Comparison of ENCODE assay signal across 8 mouse cellular contexts in the genomic region with DNA sequence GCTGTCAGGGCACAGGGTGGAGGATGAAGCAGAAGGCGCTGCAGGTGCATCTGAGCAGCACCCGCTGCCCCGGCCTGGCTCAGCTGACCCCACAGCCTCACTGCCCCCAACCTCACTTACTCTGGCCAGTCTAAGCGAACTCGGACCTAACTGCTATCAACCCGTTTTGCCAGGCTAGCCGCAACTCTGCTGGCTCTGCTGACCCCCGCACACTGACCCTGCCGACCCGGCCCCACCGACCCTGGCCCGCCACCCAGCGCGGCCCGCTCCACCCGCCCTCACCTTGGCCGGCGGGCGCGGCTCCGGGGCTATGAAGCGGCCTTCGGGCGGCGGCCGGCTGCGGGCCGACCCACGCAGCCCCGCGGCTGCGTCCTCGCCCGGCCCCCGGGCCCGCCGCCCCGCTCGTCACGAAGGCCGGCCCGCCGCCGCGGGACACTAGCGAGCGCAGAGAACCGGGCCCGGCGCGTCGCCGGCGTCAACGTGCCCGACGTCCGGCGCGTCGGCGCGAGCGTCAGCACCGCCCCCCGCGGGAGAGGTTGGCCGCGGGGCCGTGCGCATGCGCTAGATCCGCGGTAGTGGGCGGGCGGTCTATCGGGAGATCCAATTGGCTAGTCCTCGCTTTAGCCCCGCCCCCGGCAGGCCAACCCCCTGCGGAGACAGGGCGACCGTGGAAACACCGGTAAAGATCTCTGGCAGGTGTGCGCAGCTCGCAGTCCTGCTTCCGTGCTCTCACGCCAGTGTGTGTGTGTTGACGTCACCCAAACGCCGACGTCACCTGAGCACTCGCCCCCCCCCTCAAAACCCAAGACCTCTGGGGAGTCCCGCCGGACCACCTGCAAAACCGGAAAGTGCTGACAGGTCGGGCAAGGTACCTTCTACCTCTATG. TPM values are rescaled to one million over a fixed set of nuclear protein-coding genes. Genes with fewer than 3 reads are reported as not detected.
DNase-seq lines count a peak whose midpoint lies in the region; ATAC-seq lines count a peak whose summit lies in the region.

A gene (minus strand): TSS at position 493 of the 886 bp plus-strand sequence.

- H3K9me3 ChIP-seq in intestine, embryonic 14.5 days (ENCODE audit: control insufficient read depth, low read length): no peaks in the 10 kb centered on the region

- no peak within 1 kb of the TSS for H3K27ac ChIP-seq in intestine, embryonic 14.5 days (ENCODE audit: low read depth)

- H3K4me3 ChIP-seq in intestine, embryonic 14.5 days (ENCODE audit: low read depth, low read length): peak within 1 kb of the TSS; percentile 93

- intact Hi-C loops in left cerebral cortex, postnatal 14 days (cut with DNase I): no loop called here

- peak; percentile 96 for ATAC-seq in intestine, embryonic 14.5 days (replicated peaks; ENCODE audit: low FRiP score, low TSS enrichment, low read depth)

- H3K27me3 ChIP-seq in intestine, embryonic 14.5 days (replicated peaks; ENCODE audit: control insufficient read depth, insufficient read depth, low read length): 0 out of 2 replicates have a peak, but pooled peaks cover 2% of the 10 kb centered on the region

- peak within 1 kb of the TSS; percentile 69 for H3K4me2 ChIP-seq in intestine, embryonic 14.5 days (ENCODE audit: low read length)

- H3K36me3 ChIP-seq in intestine, embryonic 14.5 days (ENCODE audit: control insufficient read depth, insufficient read depth, low read length): peaks cover 31% of the 10 kb centered on the region

- peak; percentile 98 to 99 for DNase-seq in adrenal gland, adult 18-20 months (ENCODE audit: low spot score in 2 of 2)
- peak; percentile 98 for DNase-seq in embryo, embryonic 11 days
- peak; percentile 97 for DNase-seq in gastrocnemius, postnatal 25 days
- DNase-seq in intestine, embryonic 14.5 days (ENCODE audit: low spot score): peak; percentile 98
- DNase-seq in left cerebral cortex, postnatal 14 days (ENCODE audit: low spot score in 2 of 2): peak; percentile 98
- DNase-seq in mesoderm, embryonic 11.5 days (ENCODE audit: low read depth, low spot score): peak; percentile 97
- DNase-seq in right cerebral cortex, postnatal 36 days (ENCODE audit: low spot score in 2 of 2): peak; percentile 96 to 97
- peak; percentile 95 for DNase-seq in yolk sac, embryonic 10.5 days (ENCODE audit: low spot score)

- H3K4me1 ChIP-seq in intestine, embryonic 14.5 days (replicated peaks; ENCODE audit: control insufficient read depth, insufficient read depth, low read length): peaks cover 12% of the 10 kb centered on the region

- under 1% methylated on average over 90 of the region's 97 CpGs for WGBS in intestine, embryonic 14.5 days

- H3K9ac ChIP-seq in intestine, embryonic 14.5 days (ENCODE audit: low read length): peak within 1 kb of the TSS; percentile 92

RNA-seq across cellular contexts. Expression of the gene that starts here (rescaled TPM):
- total RNA-seq in adrenal gland, adult 18-20 months (2021): 10 to 100 TPM; 40.6 to 56.2 TPM
- total RNA-seq in gastrocnemius, postnatal 25 days (2021): 10 to 100 TPM; 22.6 to 29.2 TPM
- polyA plus RNA-seq in intestine, embryonic 14.5 days (2014; fragmentation: Nextera tagmentation; extraction: Ambion mirVana): 33.1 and 35.5 TPM in 2 replicates
- total RNA-seq in left cerebral cortex, postnatal 14 days (2021): 10 to 100 TPM; 33.0 to 34.6 TPM
